Mouse (Mus musculus): ENCODE measurements at regions not wholly inside any gene's neighbourhood (a gene's known extent, or its start where the extent isn't known, plus 50 kb on each side); places are given as distances from the start of the nearest gene placed in this dataset.

- TF ChIP-seq CTCF (IDR thresholded peaks at IDR 0.05; ENCODE audit: low read depth, low read length) (no peak), POLR2A (IDR thresholded peaks at IDR 0.05; ENCODE audit: extremely low read depth, insufficient read depth, low read length) (no peak)
Observed at GRCm38 (mm10) chr6:59556668-59557310, 130.7 kb upstream of the Gprin3 start.

All from liver, adult 2 months (tissue).